Mouse (Mus musculus): ENCODE measurements around the gene Fads3. TPM values are rescaled to one million over a fixed set of nuclear protein-coding genes. Genes with fewer than 3 reads are reported as not detected.

Fads3 gene
- polyA plus RNA-seq, 1 experiment from 2014 or later, result 6.2 TPM

- WGBS, result 6% methylated on average over 43 of the region's 44 CpGs
- peak overlapping the region; percentile 68 for H3K9ac ChIP-seq (ENCODE audit: low read length)
- no peaks in the 10 kb centered on the region for H3K9me3 ChIP-seq (ENCODE audit: control insufficient read depth, low read length)
- no peaks in the 10 kb centered on the region for H3K36me3 ChIP-seq (ENCODE audit: control insufficient read depth, insufficient read depth, low read length)
- peaks cover 6% of the 10 kb centered on the region; the same call in 1 of the 2 replicates for H3K4me1 ChIP-seq (ENCODE audit: control insufficient read depth, insufficient read depth, low read length)
- peak overlapping the region; percentile 80 for H3K4me2 ChIP-seq (ENCODE audit: low read depth)
- H3K27me3 ChIP-seq (ENCODE audit: control insufficient read depth, insufficient read depth, low read length), result no peaks in the 10 kb centered on the region
- peak overlapping the region; percentile 51 for H3K4me3 ChIP-seq (ENCODE audit: low read depth, low read length)
- ATAC-seq (ENCODE audit: insufficient read depth, low FRiP score, low TSS enrichment), result peak; percentile 98
- peak; percentile 93 for DNase-seq (ENCODE audit: low spot score)
- H3K27ac ChIP-seq (ENCODE audit: low read depth, low read length), result peak overlapping the region; percentile 37; the same call in 1 of the 2 replicates
These were observed 23.5 kb upstream of the Fads3 start for GRCm38 (mm10) chr19:10017637-10018526.

- no peak for DNase-seq (ENCODE audit: low spot score)
- peak overlapping the region; percentile 51 for H3K4me3 ChIP-seq (ENCODE audit: low read depth, low read length)
- no peaks in the 10 kb centered on the region for H3K36me3 ChIP-seq (ENCODE audit: control insufficient read depth, insufficient read depth, low read length)
- H3K27me3 ChIP-seq (ENCODE audit: control insufficient read depth, insufficient read depth, low read length), result no peaks in the 10 kb centered on the region
- H3K4me1 ChIP-seq (ENCODE audit: control insufficient read depth, insufficient read depth, low read length), result peaks cover 6% of the 10 kb centered on the region; the same call in 1 of the 2 replicates
- H3K9ac ChIP-seq (ENCODE audit: low read length), result peak overlapping the region; percentile 68
- no peak for ATAC-seq (ENCODE audit: insufficient read depth, low FRiP score, low TSS enrichment)
- WGBS, result 2% methylated on average over 3 of the region's 3 CpGs
- H3K4me2 ChIP-seq (ENCODE audit: low read depth), result peak overlapping the region; percentile 80
- H3K9me3 ChIP-seq (ENCODE audit: control insufficient read depth, low read length), result no peaks in the 10 kb centered on the region
- H3K27ac ChIP-seq (ENCODE audit: low read depth, low read length), result no peak overlapping the region
These were observed 22.9 kb upstream of the Fads3 start for GRCm38 (mm10) chr19:10018527-10018818.

- peaks cover 6% of the 10 kb centered on the region; the same call in 1 of the 2 replicates for H3K4me1 ChIP-seq (ENCODE audit: control insufficient read depth, insufficient read depth, low read length)
- DNase-seq (ENCODE audit: low spot score), result no peak
- H3K4me3 ChIP-seq (ENCODE audit: low read depth, low read length), result peak overlapping the region; percentile 51; the same call in 1 of the 2 replicates
- H3K27me3 ChIP-seq (ENCODE audit: control insufficient read depth, insufficient read depth, low read length), result no peaks in the 10 kb centered on the region
- H3K27ac ChIP-seq (ENCODE audit: low read depth, low read length), result no peak overlapping the region
- no peak for ATAC-seq (ENCODE audit: insufficient read depth, low FRiP score, low TSS enrichment)
- 59% methylated on average over 4 of the region's 4 CpGs for WGBS
- peak overlapping the region; percentile 80 for H3K4me2 ChIP-seq (ENCODE audit: low read depth)
- H3K9me3 ChIP-seq (ENCODE audit: control insufficient read depth, low read length), result no peaks in the 10 kb centered on the region
- no peaks in the 10 kb centered on the region for H3K36me3 ChIP-seq (ENCODE audit: control insufficient read depth, insufficient read depth, low read length)
- H3K9ac ChIP-seq (ENCODE audit: low read length), result no peak overlapping the region
These were observed 22.1 kb upstream of the Fads3 start for GRCm38 (mm10) chr19:10019214-10019760.

- H3K4me3 ChIP-seq (ENCODE audit: low read depth, low read length), result no peak overlapping the region
- no peak overlapping the region for H3K4me2 ChIP-seq (ENCODE audit: low read depth)
- peaks cover 6% of the 10 kb centered on the region; the same call in 1 of the 2 replicates for H3K4me1 ChIP-seq (ENCODE audit: control insufficient read depth, insufficient read depth, low read length)
- no peak for DNase-seq (ENCODE audit: low spot score)
- H3K9ac ChIP-seq (ENCODE audit: low read length), result no peak overlapping the region
- H3K27ac ChIP-seq (ENCODE audit: low read depth, low read length), result no peak overlapping the region
- ATAC-seq (ENCODE audit: insufficient read depth, low FRiP score, low TSS enrichment), result no peak
- 89% methylated on average over 2 of the region's 2 CpGs for WGBS
- no peaks in the 10 kb centered on the region for H3K9me3 ChIP-seq (ENCODE audit: control insufficient read depth, low read length)
- H3K27me3 ChIP-seq (ENCODE audit: control insufficient read depth, insufficient read depth, low read length), result no peaks in the 10 kb centered on the region
- no peaks in the 10 kb centered on the region for H3K36me3 ChIP-seq (ENCODE audit: control insufficient read depth, insufficient read depth, low read length)
These were observed 19.4 kb upstream of the Fads3 start for GRCm38 (mm10) chr19:10021981-10022380.

GRCm38 (mm10) chr19:10022414-10023303 is 18.7 kb upstream of the Fads3 start:
- H3K36me3 ChIP-seq (ENCODE audit: control insufficient read depth, insufficient read depth, low read length), result no peaks in the 10 kb centered on the region
- DNase-seq (ENCODE audit: low spot score), result peak; percentile 40
- WGBS, result 70% methylated on average over 5 of the region's 5 CpGs
- no peak overlapping the region; the same call in 1 of the 2 replicates for H3K9ac ChIP-seq (ENCODE audit: low read length)
- peaks cover 5% of the 10 kb centered on the region; the same call in 1 of the 2 replicates for H3K4me1 ChIP-seq (ENCODE audit: control insufficient read depth, insufficient read depth, low read length)
- no peaks in the 10 kb centered on the region for H3K9me3 ChIP-seq (ENCODE audit: control insufficient read depth, low read length)
- ATAC-seq (ENCODE audit: insufficient read depth, low FRiP score, low TSS enrichment), result no peak
- no peak overlapping the region; the same call in 1 of the 2 replicates for H3K27ac ChIP-seq (ENCODE audit: low read depth, low read length)
- H3K4me2 ChIP-seq (ENCODE audit: low read depth), result no peak overlapping the region
- H3K27me3 ChIP-seq (ENCODE audit: control insufficient read depth, insufficient read depth, low read length), result no peaks in the 10 kb centered on the region
- no peak overlapping the region for H3K4me3 ChIP-seq (ENCODE audit: low read depth, low read length)

- 66% methylated on average over 9 of the region's 9 CpGs for WGBS
- Histone ChIP-seq H3K9me3 (ENCODE audit: control insufficient read depth, low read length) (no peaks in the 10 kb centered on the region), H3K27me3 (ENCODE audit: control insufficient read depth, insufficient read depth, low read length) (no peaks in the 10 kb centered on the region), H3K36me3 (ENCODE audit: control insufficient read depth, insufficient read depth, low read length) (no peaks in the 10 kb centered on the region), H3K4me3 (ENCODE audit: low read depth, low read length) (no peak overlapping the region), H3K9ac (ENCODE audit: low read length) (no peak overlapping the region; the same call in 1 of the 2 replicates), H3K4me1 (ENCODE audit: control insufficient read depth, insufficient read depth, low read length) (peaks cover 4% of the 10 kb centered on the region; the same call in 1 of the 2 replicates), H3K27ac (ENCODE audit: low read depth, low read length) (no peak overlapping the region), H3K4me2 (ENCODE audit: low read depth) (no peak overlapping the region)
- DNase-seq (ENCODE audit: low spot score) (no peak), ATAC-seq (ENCODE audit: insufficient read depth, low FRiP score, low TSS enrichment) (no peak)
These were observed 18.0 kb upstream of the Fads3 start for GRCm38 (mm10) chr19:10023304-10023758.

GRCm38 (mm10) chr19:10025169-10025875 is 16.0 kb upstream of the Fads3 start:
- ATAC-seq (ENCODE audit: insufficient read depth, low FRiP score, low TSS enrichment), result no peak
- DNase-seq (ENCODE audit: low spot score), result peak; percentile 57
- Histone ChIP-seq H3K9ac (ENCODE audit: low read length) (no peak overlapping the region), H3K27me3 (ENCODE audit: control insufficient read depth, insufficient read depth, low read length) (no peaks in the 10 kb centered on the region), H3K4me3 (ENCODE audit: low read depth, low read length) (no peak overlapping the region), H3K4me1 (ENCODE audit: control insufficient read depth, insufficient read depth, low read length) (no peaks in the 10 kb centered on the region), H3K27ac (ENCODE audit: low read depth, low read length) (0 out of 2 replicates have a peak overlapping the region, but pooled peaks have one; percentile 6), H3K36me3 (ENCODE audit: control insufficient read depth, insufficient read depth, low read length) (no peaks in the 10 kb centered on the region), H3K9me3 (ENCODE audit: control insufficient read depth, low read length) (no peaks in the 10 kb centered on the region), H3K4me2 (ENCODE audit: low read depth) (no peak overlapping the region)
- WGBS, result 26% methylated on average over 8 of the region's 8 CpGs

GRCm38 (mm10) chr19:10029746-10030145 is 11.6 kb upstream of the Fads3 start:
- no peak overlapping the region for H3K9ac ChIP-seq (ENCODE audit: low read length)
- 85% methylated on average over 2 of the region's 2 CpGs for WGBS
- no peak for ATAC-seq (ENCODE audit: insufficient read depth, low FRiP score, low TSS enrichment)

More at GRCm38 (mm10) chr19:10029746-10030145, 11.6 kb upstream of the Fads3 start:
- Histone ChIP-seq H3K27ac (ENCODE audit: low read depth, low read length) (no peak overlapping the region), H3K4me3 (ENCODE audit: low read depth, low read length) (no peak overlapping the region), H3K9me3 (ENCODE audit: control insufficient read depth, low read length) (no peaks in the 10 kb centered on the region), H3K27me3 (ENCODE audit: control insufficient read depth, insufficient read depth, low read length) (no peaks in the 10 kb centered on the region), H3K4me1 (ENCODE audit: control insufficient read depth, insufficient read depth, low read length) (no peaks in the 10 kb centered on the region), H3K4me2 (ENCODE audit: low read depth) (no peak overlapping the region), H3K36me3 (ENCODE audit: control insufficient read depth, insufficient read depth, low read length) (no peaks in the 10 kb centered on the region)
- no peak for DNase-seq (ENCODE audit: low spot score)
